Mouse (Mus musculus): ENCODE measurements around the gene Serpinf1.

- peak; percentile 53; the same call in 1 of the 2 replicates for TF ChIP-seq POLR2A (IDR thresholded peaks at IDR 0.05; ENCODE audit: control insufficient read depth, extremely low read depth, insufficient read depth, low read length, poor library complexity)
- TF ChIP-seq CTCF (IDR thresholded peaks at IDR 0.05; ENCODE audit: borderline replicate concordance, control insufficient read depth, extremely low read depth, insufficient read depth, low read length, poor library complexity) = no peak
These were observed 6.7 kb upstream of the Serpinf1 start for GRCm38 (mm10) chr11:75429019-75429705.
